25 mouse cellular contexts compared by ENCODE assay signal in the genomic region with DNA sequence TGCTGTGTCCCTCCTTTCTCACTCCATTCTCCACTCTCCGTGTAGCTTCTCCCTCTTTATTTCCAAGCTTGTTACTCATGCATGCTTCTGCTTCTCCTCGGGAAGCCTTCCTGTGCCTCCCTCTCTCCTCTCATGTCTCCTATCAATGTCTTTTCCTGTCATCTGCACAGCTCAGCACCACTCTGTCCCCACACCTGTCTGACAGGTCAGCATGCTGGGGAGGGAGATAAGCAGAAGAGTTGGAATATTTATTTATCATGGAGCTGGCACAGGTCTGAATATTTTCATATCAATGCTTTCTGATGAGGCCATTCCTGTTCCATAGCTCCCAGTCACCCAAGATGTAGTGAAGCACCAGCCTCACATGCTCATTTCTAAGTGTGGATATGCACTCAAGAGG.
"Had no signal": no experiment of that assay in that cellular context is flagged by ENCODE, and none has a peak within 500 bp of the region (broad histone marks: within the 10 kb centered on the region; RNA-seq: fewer than 3 reads in every experiment).

No protein-coding gene starts in this region.

- DNase-seq: gastrocnemius, postnatal 14 days; gastrocnemius, postnatal 36 days; heart, adult 18-20 months; heart, postnatal 14 days; heart, postnatal 36 days; kidney, adult 11 months; kidney, adult 2 months; kidney, adult 9 months; kidney, postnatal 14 days; kidney, postnatal 36 days; layer of hippocampus, adult 9-11 months; layer of hippocampus, postnatal 36 days; left cerebral cortex, postnatal 4 days had no signal

- H3K9ac ChIP-seq: heart, embryonic 13.5 days; heart, embryonic 15.5 days; hindbrain, embryonic 13.5 days; hindbrain, embryonic 15.5 days; kidney, embryonic 15.5 days; limb, embryonic 13.5 days; limb, embryonic 15.5 days; liver, embryonic 14.5 days had no signal

- H3K4me2 ChIP-seq: heart, embryonic 13.5 days; heart, embryonic 15.5 days; hindbrain, embryonic 13.5 days; hindbrain, embryonic 15.5 days; kidney, embryonic 15.5 days; limb, embryonic 13.5 days; limb, embryonic 15.5 days had no signal

- H3K36me3 ChIP-seq: heart, embryonic 10.5 days; heart, embryonic 13.5 days; heart, embryonic 15.5 days; hindbrain, embryonic 13.5 days; hindbrain, embryonic 15.5 days; kidney, embryonic 15.5 days; limb, embryonic 13.5 days; limb, embryonic 15.5 days had no signal

- H3K27me3 ChIP-seq: heart, embryonic 13.5 days; heart, embryonic 15.5 days; hindbrain, embryonic 13.5 days; hindbrain, embryonic 15.5 days; kidney, embryonic 15.5 days; limb, embryonic 13.5 days; limb, embryonic 15.5 days had no signal

- ATAC-seq: hindbrain, postnatal 0 days; intestine, embryonic 16.5 days had no signal

- H3K27ac ChIP-seq: heart, embryonic 10.5 days; heart, embryonic 13.5 days; heart, embryonic 15.5 days; hindbrain, embryonic 13.5 days; hindbrain, embryonic 15.5 days; hindbrain, postnatal 0 days; kidney, embryonic 15.5 days; kidney, postnatal 0 days; limb, embryonic 13.5 days; limb, embryonic 15.5 days; liver, embryonic 14.5 days had no signal

- H3K4me1 ChIP-seq: heart, embryonic 10.5 days; heart, embryonic 15.5 days; hindbrain, embryonic 13.5 days; hindbrain, embryonic 15.5 days; kidney, embryonic 15.5 days; limb, embryonic 13.5 days; limb, embryonic 15.5 days had no signal

- H3K9me3 ChIP-seq: heart, embryonic 10.5 days; heart, embryonic 13.5 days; heart, embryonic 15.5 days; hindbrain, embryonic 13.5 days; hindbrain, embryonic 15.5 days; kidney, embryonic 15.5 days; limb, embryonic 13.5 days; limb, embryonic 15.5 days had no signal

- H3K4me3 ChIP-seq: heart, embryonic 10.5 days; heart, embryonic 13.5 days; heart, embryonic 15.5 days; hindbrain, embryonic 13.5 days; hindbrain, embryonic 15.5 days; kidney, embryonic 15.5 days; limb, embryonic 13.5 days; limb, embryonic 15.5 days had no signal
